Mouse (Mus musculus) forebrain, embryonic 14.5 days (tissue): ENCODE results near the gene Naa35. TPM values are rescaled to one million over a fixed set of nuclear protein-coding genes. Genes with fewer than 3 reads are reported as not detected.

Source experiments
- ATAC-seq: fragments of 200-750 bp; cut with Nextera tagmentation; 2 replicates; pipeline ENCODE4 v1.8.0; 2017; ENCODE audit warnings: mild to moderate bottlenecking, moderate library complexity
- DNase-seq: peaks from one replicate; pipeline ENCODE4 v3.0.0-alpha.2; 2015; ENCODE audit warnings: low spot score
- H3K27ac ChIP-seq: fragments of 300-500 bp; sonication (generic); 2 replicates; pipeline ENCODE4 v1.5.1; 2014; ENCODE audit warnings: low read depth, mild to moderate bottlenecking, control low read depth, low read length, moderate library complexity
- H3K27me3 ChIP-seq: fragments of 300-500 bp; sonication (generic); replicated peaks from 2 replicates; pipeline ENCODE4 v1.6.1; 2014; ENCODE audit warnings: low read length, control low read depth, mixed read lengths; ENCODE audit not compliant: control insufficient read depth, insufficient read depth
- H3K36me3 ChIP-seq: fragments of 300-500 bp; sonication (generic); 2 replicates; pipeline ENCODE4 v1.6.1; 2014; ENCODE audit warnings: low read length, control low read depth; ENCODE audit not compliant: control insufficient read depth, insufficient read depth
- H3K4me1 ChIP-seq: fragments of 300-500 bp; sonication (generic); 2 replicates; pipeline ENCODE4 v1.6.1; 2014; ENCODE audit warnings: antibody characterized with exemption, low read length, control low read depth; ENCODE audit not compliant: control insufficient read depth, insufficient read depth
- H3K4me2 ChIP-seq: fragments of 300-500 bp; sonication (generic); 2 replicates; pipeline ENCODE4 v1.6.1; 2014; ENCODE audit warnings: mild to moderate bottlenecking, control low read depth, low read length
- H3K4me3 ChIP-seq: fragments of 300-500 bp; sonication (generic); 2 replicates; pipeline ENCODE4 v1.5.1; 2014; ENCODE audit warnings: low read depth, low read length, control low read depth
- H3K9ac ChIP-seq: fragments of 300-500 bp; sonication (generic); 2 replicates; pipeline ENCODE4 v1.6.1; 2014; ENCODE audit warnings: mild to moderate bottlenecking, low read length, control low read depth, moderate library complexity
- H3K9me3 ChIP-seq: fragments of 300-500 bp; sonication (generic); replicated peaks from 2 replicates; pipeline ENCODE4 v1.6.1; 2016; ENCODE audit warnings: low read length, control low read depth, mixed read lengths; ENCODE audit not compliant: control insufficient read depth
- WGBS: fragments of 180-500 bp; shearing (Covaris S2); extraction: QIAGEN DNeasy Blood & Tissue Kit; methylation state at CpG from one replicate; pipeline ENCODE4 v1.1.7; 2014; 5-methylcytosine and 5-hydroxymethylcytosine counted together
- polyA plus RNA-seq: library from polyadenylated mRNA; unstranded; fragments of >200 nt; fragmentation: Nextera tagmentation; extraction: Ambion mirVana; gene quantifications from 2 replicates; pipeline ENCODE4 v1.2.1, GENCODE M21; 2014

Naa35 gene
- polyA plus RNA-seq, 1 experiment from 2014 or later, result 157 TPM

DNA sequence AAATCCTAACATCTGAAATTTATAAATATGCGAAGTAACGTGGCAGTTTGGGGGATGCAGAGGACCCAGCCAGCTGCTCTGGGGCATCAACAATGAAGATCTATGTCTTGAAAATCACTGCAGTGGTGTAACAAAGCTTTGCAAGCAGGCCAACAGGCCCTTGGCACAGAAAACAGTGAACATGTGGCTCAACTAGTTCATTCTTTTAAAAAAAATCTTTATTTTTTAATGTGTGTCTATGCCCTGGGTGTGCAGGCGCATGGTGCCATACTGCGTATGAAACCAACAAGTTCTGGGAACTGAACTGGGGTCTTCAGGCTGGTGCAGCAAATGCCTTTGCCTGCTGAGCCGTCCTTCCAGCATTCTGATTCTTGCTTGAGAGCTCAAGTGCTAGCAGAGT is 32.8 kb upstream of the Naa35 start:
- no peak overlapping the region for H3K27ac ChIP-seq
- no peaks in the 10 kb centered on the region for H3K27me3 ChIP-seq
- H3K9me3 ChIP-seq, result no peaks in the 10 kb centered on the region
- H3K4me2 ChIP-seq, result no peak overlapping the region
- DNase-seq (no peak), ATAC-seq (no peak)
- peaks cover 12% of the 10 kb centered on the region; the same call in 1 of the 2 replicates for H3K4me1 ChIP-seq
- WGBS, result 92% methylated on average over 5 of the region's 5 CpGs
- H3K36me3 ChIP-seq, result no peaks in the 10 kb centered on the region
- H3K4me3 ChIP-seq, result no peak overlapping the region
- H3K9ac ChIP-seq, result no peak overlapping the region

- Histone ChIP-seq H3K4me1 (peaks cover 10% of the 10 kb centered on the region; the same call in 1 of the 2 replicates), H3K4me2 (no peak overlapping the region), H3K9me3 (no peaks in the 10 kb centered on the region), H3K27me3 (no peaks in the 10 kb centered on the region), H3K4me3 (no peak overlapping the region), H3K27ac (no peak overlapping the region), H3K9ac (no peak overlapping the region), H3K36me3 (no peaks in the 10 kb centered on the region)
- 82% methylated on average over 2 of the region's 2 CpGs for WGBS
- ATAC-seq, result no peak
- DNase-seq, result no peak
Measured at GRCm38 (mm10) chr13:59552751-59553150, 32.3 kb upstream of the Naa35 start.

GRCm38 (mm10) chr13:59554772-59555505 is 30.1 kb upstream of the Naa35 start:
- WGBS, result 82% methylated on average over 17 of the region's 17 CpGs
- Histone ChIP-seq H3K27me3 (no peaks in the 10 kb centered on the region), H3K4me2 (peak overlapping the region; percentile 89; the same call in 1 of the 2 replicates), H3K4me1 (peaks cover 10% of the 10 kb centered on the region; the same call in 1 of the 2 replicates), H3K9me3 (no peaks in the 10 kb centered on the region), H3K27ac (no peak overlapping the region), H3K36me3 (no peaks in the 10 kb centered on the region), H3K9ac (0 out of 2 replicates have a peak overlapping the region, but pooled peaks have one; percentile 2), H3K4me3 (no peak overlapping the region)
- ATAC-seq, result no peak
- no peak for DNase-seq

GRCm38 (mm10) chr13:59555613-59556192 is 29.4 kb upstream of the Naa35 start:
- 80% methylated on average over 8 of the region's 8 CpGs for whole genome bisulfite sequencing
- ATAC-seq (no peak), DNase-seq (no peak)
- Histone ChIP-seq H3K9ac (no peak overlapping the region), H3K36me3 (no peaks in the 10 kb centered on the region), H3K27me3 (no peaks in the 10 kb centered on the region), H3K4me1 (peaks cover 10% of the 10 kb centered on the region; the same call in 1 of the 2 replicates), H3K4me2 (peak overlapping the region; percentile 89), H3K27ac (no peak overlapping the region), H3K9me3 (no peaks in the 10 kb centered on the region), H3K4me3 (peak overlapping the region; percentile 79; the same call in 1 of the 2 replicates)

DNA sequence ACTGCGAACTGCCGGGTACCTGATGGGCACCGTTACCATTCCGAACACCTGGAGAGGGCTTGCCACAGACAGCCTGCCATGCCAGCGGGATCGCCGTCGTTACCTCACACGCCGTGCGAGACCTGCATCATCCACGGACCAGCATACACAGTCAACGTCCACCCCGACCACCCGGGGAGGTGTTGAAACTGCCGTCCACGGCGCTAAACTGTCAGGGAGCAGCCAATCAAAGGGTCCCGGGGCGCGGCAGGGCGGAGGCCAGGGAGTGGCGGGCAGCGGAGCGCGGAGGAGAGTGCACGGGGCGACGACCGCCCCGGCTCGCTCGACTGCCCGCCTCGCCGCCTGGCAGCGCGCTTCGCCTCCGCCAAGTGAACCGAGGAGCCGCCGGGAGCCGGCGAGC is 28.4 kb upstream of the Naa35 start:
- Histone ChIP-seq H3K4me3 (peak overlapping the region; percentile 79), H3K27me3 (no peaks in the 10 kb centered on the region), H3K9me3 (no peaks in the 10 kb centered on the region), H3K27ac (peak overlapping the region; percentile 78), H3K9ac (peak overlapping the region; percentile 86), H3K4me1 (peaks cover 10% of the 10 kb centered on the region; the same call in 1 of the 2 replicates), H3K4me2 (peak overlapping the region; percentile 89), H3K36me3 (no peaks in the 10 kb centered on the region)
- DNase-seq (peak; percentile 34), ATAC-seq (peak; percentile 78)
- under 1% methylated on average over 40 of the region's 45 CpGs for WGBS

GRCm38 (mm10) chr13:59557185-59557985 is 27.7 kb upstream of the Naa35 start:
- WGBS, result 0% methylated on average over 36 of the region's 73 CpGs
- H3K4me2 ChIP-seq, result peak overlapping the region; percentile 89
- H3K4me1 ChIP-seq, result peaks cover 10% of the 10 kb centered on the region; the same call in 1 of the 2 replicates
- peak overlapping the region; percentile 86 for H3K9ac ChIP-seq
- H3K27ac ChIP-seq, result peak overlapping the region; percentile 78
- no peaks in the 10 kb centered on the region for H3K27me3 ChIP-seq
- ATAC-seq (peak; percentile 93), DNase-seq (peak; percentile 94)
- peak overlapping the region; percentile 79 for H3K4me3 ChIP-seq
- H3K36me3 ChIP-seq, result no peaks in the 10 kb centered on the region
- H3K9me3 ChIP-seq, result no peaks in the 10 kb centered on the region

DNA sequence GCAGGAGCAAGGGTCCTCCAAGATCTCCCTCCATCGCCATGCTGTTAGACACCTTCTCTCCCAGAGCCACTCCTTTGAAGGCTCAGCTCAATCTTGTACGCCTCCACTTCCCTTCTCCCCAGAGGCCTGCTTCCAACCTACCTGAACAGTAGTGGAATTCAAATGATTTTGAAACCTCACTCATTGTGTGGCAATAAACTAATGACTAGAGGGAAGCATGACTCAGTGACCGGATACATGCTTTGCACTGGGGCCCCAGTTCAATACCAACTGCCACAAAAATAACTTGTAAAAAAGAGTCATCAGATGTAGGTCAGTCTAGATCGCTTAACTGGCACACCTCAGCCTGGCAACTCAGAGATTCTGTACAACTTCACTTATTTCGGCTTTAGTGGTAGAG is 26.3 kb upstream of the Naa35 start:
- Histone ChIP-seq H3K27me3 (no peaks in the 10 kb centered on the region), H3K4me1 (peaks cover 10% of the 10 kb centered on the region; the same call in 1 of the 2 replicates), H3K27ac (no peak overlapping the region), H3K9ac (no peak overlapping the region), H3K9me3 (no peaks in the 10 kb centered on the region), H3K4me2 (no peak overlapping the region), H3K36me3 (no peaks in the 10 kb centered on the region), H3K4me3 (no peak overlapping the region)
- ATAC-seq (no peak), DNase-seq (no peak)
- WGBS, result 94% methylated on average over 5 of the region's 5 CpGs

DNA sequence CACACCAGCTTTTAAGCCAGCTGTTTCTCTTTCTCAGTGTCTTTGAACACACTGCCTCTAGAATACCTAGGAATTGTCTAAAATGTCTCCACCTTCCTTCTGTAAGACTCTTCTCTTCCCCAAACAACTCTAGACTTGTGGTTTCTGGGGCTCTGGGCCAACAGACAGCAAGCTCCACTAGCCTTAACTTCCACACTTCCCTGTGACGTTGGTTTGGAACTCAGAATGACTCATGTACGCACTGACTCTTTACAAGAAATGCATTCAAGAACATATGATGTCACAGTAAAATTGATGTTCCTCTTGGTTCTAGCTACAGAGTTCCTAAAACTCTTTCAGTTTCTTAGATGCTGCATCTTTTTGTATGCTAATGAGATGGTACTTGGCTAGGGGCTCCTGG is 22.6 kb upstream of the Naa35 start:
- DNase-seq (no peak), ATAC-seq (no peak)
- Histone ChIP-seq H3K27ac (no peak overlapping the region), H3K9ac (no peak overlapping the region), H3K9me3 (no peaks in the 10 kb centered on the region), H3K36me3 (no peaks in the 10 kb centered on the region), H3K4me2 (no peak overlapping the region), H3K4me3 (no peak overlapping the region), H3K4me1 (no peaks in the 10 kb centered on the region), H3K27me3 (no peaks in the 10 kb centered on the region)
- WGBS, result 84% methylated on average over 2 of the region's 2 CpGs
